Mouse (Mus musculus) layer of hippocampus, postnatal 14 days (tissue): Measurements from ENCODE around the gene Plce1. TPM values are rescaled to one million over a fixed set of nuclear protein-coding genes. Genes with fewer than 3 reads are reported as not detected.
"Not testable (repeated sequence)": the region's sequence is repeated elsewhere in the genome, so short reads cannot be mapped to it uniquely, and the experiment has no call there.

Source experiments
- DNase-seq, 2 experiments: peaks; one replicate each; pipeline ENCODE4 v3.0.0; 2021 to 2022; ENCODE audit warnings: low spot score in 2 of 2, mixed read lengths in 1 of 2
- total RNA-seq, 2 experiments: library from RNA; stranded (reverse); gene quantifications; 2 replicates each; pipeline ENCODE4 v1.2.3; 2021

The Plce1 gene
- total RNA-seq, 2 experiments from 2014 or later, result 13.4 to 14.3 TPM

- DNase-seq, result no peak
Measured at GRCm38 (mm10) chr19:38488103-38488912, 7.4 kb downstream of the Plce1 start.

DNA sequence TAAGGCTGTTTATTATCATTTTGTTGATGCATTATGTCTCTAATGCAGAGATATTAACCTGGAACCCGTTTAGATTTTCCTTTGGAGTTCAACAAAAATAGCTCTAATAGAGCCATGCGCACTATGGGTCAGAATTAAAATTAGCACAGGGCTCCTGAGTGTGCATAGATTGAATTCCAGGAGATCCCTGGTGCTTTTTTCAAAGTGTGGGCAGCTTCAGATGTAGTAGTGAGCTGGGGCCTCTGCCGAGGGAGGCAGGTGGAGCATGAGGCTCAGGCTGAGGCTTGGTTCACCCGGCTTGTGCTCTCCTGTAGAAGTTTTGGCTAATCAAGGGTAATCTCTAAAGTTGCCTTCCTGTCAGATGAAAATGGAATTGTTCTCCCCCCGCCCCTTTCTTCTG lies 17.3 kb downstream of the Plce1 start:
- DNase-seq, result no peak

DNA sequence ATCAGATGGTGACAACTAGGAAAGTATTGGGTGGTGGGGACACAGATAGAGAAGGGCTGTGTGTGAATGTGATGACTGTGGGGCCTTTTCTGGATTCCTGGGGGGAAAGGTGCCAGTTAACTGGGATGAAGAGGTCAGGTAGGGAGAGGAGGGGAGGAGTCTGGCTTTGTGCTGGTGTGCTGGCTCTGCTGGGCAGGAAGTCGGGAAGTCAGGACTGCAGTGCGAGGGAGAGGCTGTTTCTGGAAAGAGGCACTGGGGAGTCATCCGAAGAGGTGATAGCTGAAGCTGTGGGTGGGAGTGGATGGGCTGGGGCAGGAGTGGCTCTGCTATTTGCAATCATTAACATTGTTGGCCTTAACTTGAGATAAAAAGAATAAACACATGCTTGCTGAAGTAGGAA lies 23.7 kb downstream of the Plce1 start:
- no peak for DNase-seq

DNA sequence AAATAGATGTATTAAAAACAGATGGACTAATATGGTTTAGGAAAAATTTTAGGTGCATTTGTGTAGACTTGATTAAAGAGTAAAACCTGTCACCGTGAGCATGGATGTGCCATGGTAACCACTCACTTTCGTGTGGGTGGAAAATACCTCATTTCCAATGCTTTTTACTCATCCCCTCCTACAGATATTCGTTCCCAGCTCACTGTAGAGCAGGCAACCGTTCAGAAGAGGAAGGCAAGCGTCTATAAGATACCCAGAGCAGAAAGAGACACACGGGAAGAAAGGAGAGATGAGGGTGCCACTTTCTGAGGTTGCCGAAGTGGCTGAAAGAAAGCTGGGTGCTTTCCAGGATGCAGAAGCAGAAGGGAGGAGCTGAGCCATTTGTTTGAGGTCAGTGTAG lies 25.2 kb downstream of the Plce1 start:
- peak in 1 of 2 experiments; percentile 45 for DNase-seq

GRCm38 (mm10) chr19:38507251-38507965 lies 26.5 kb downstream of the Plce1 start:
- peak; percentile 45 to 47 for DNase-seq

GRCm38 (mm10) chr19:38507966-38508625 lies 27.2 kb downstream of the Plce1 start:
- DNase-seq, result no peak

- DNase-seq, result no peak
Measured at GRCm38 (mm10) chr19:38514417-38515184, 33.7 kb downstream of the Plce1 start.

DNA sequence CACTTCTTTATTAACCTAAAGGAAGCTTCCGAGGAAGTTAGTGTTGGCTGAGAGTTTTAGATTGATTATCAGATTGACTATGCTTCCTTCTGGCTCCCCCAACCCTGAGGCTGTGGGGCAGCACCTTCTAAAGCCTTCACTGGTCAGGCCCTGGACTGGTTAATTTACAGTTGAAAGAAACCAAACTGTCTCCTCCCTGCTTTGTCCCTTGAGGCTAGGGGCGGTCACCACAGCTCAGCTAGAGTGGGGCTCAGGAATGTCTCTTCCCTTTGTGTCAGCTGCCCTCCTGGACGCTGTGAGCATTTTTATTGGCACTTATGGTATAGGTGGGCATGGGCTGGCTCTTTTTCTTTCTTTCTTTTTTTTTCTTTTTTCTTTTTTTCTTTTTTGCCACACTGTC lies 45.9 kb downstream of the Plce1 start:
- DNase-seq, result no peak

DNA sequence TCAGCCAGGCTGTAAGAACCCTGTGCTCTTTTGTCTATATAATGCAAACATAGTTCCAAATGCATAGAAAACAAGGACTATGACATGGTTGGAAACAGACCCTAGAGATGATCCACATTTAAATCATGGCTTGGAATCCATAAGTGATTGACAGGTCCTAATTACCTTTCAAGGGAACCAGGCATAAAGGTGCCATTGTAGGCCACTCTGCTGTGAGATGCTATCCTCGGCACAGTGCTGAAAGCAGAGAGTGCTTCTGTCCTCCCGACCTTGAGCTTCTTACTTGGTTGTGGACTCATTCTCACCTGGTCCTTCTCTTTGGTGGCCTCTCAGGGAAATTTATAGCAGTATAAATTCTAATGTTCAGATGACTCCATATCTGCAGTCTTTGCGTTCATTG lies 46.6 kb downstream of the Plce1 start:
- DNase-seq, result no peak

- DNase-seq, result no peak
Measured at GRCm38 (mm10) chr19:38533230-38533629, 52.3 kb downstream of the Plce1 start.

DNA sequence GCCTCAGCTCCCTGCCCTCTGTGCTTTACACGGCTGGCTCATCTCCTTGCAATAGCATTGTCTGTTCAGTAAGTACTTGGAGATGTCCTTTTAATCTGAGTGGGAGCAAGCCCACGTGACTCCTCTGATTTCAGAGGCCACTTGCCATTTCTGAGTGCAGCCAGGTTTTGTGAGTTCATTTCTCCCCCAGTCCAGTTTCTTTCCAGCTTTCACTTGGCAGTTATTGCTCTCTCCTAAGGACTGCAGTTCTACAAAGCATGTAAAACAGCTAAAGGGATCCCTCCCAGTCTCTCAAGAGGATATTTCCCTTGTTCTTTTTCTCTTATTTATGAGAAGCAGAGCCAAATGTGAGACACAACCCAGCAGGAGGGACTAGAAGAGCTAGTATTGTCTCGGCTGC lies 58.4 kb downstream of the Plce1 start:
- DNase-seq, result no peak

DNA sequence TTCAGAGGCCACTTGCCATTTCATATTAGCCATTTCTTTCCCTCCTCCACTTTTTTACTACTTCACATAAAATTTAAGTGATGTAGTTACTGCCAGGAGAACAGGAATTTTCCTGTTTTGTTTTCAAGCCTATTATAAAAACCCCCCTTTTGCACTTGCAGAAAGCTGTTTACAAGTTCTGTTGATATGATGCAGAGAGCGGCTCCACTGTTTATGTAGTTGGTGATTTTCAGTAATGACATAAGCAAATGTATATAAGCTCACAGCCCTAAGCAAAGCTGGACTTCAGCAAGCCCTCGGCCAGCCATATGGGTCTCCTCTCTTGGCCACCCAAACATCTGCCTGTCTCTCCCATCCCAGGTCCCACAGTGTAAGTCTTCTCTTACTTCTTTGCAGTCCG lies 59.6 kb downstream of the Plce1 start:
- no peak for DNase-seq

DNA sequence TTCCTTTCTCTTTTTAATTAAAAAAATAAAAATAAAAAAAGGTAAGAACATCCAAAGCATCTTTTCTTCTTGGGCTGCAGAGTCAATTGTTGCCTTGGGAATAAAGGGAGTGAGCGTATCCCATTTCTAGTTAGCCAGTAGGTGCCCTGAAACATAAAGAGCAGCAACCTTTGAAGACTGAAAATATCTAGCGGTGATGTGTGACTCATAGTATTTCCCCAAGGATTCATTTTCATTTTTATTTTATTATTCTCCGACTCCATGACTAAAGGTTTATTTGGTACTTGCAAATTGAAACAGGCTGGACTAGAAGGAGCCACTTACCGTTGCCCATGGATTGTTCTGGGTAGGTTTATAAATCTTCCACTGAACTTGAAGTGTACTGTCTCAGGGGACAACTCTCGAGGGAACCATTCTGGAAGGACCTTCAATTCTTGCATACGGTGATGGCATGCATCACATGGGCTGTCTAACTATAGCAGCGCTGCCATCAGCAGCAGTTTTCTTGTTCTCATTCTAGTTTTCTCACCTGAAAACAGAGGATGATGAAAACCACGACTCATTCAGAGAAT lies 68.7 kb downstream of the Plce1 start:
- DNase-seq, result no peak

DNA sequence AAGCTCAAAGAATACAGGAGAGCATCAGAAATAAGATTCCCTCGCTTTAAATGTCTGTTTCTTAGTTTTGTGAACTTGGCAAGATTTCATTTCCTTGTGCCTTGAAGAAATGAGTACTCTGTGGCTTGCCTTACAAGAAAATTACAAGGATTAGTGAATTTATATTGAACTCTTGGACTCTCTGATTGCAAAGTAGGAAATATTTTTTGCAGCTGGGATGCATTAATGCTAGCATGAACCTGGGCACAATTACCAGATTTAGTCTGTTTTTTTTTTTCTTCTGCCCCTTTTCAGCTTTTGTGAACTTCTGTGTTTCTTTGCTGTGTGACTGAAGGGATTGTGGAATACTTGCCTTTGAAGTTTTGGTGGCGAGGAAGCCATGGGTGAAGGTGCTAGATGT lies 72.6 kb downstream of the Plce1 start:
- no peak for DNase-seq

DNA sequence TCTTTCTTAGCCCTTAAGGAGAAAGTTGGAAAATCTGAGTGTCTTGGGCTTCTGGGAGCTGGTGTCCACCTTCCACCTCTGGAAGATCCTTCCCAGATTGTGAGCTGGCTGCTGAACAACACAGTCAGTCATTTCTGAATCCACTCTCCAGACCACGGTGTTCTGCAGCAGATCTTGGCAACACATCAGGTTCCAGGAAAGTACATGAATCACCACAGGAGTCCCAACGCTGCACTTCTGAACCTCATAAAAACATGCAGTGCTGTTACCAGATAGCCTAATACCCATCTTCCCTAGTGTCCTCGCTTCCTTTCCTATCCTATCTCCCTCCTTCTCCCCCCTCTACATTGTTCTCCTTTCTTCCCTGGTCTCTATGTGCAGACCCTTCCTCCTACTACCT lies 74.5 kb downstream of the Plce1 start:
- DNase-seq, result peak in 1 of 2 experiments; percentile 21

DNA sequence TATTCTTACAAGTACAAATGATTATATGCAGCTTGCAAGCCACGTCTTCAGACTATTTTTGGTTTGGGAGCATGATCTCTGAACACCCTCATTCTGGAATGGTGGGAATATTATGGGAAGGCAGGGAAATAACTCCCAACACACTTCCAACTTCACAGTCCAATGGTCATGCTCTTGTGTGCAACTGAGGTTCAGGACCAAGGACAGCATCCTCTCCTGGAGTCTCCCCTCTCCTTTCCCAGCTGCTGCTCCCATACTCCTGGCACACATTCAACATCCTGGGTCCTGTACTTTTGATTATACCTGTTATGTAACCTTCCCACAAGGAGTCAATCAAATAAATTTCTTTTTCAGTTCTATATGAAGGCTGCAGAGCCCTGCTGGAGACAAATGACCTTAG lies 77.9 kb downstream of the Plce1 start:
- DNase-seq, result no peak

DNA sequence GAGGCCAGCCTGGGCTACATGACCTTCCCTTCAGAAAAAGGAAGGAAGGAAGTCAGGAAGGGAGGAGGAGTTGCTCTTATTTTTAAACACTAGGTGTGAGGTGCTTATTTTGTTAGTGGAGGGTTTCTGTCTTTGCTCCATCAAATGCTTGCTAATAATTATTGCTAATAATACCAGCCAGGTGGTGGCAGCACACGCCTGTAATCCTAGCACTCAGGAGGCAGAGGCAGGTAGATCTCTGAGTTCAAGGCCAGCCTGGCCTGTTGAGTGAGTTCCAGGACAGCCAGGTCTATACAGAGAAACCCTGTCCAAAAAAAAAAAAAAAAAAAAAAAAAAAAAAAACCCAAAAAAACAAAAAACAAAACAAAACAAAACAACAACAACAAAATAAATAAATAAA lies 81.0 kb downstream of the Plce1 start:
- not testable (repeated sequence) for DNase-seq

GRCm38 (mm10) chr19:38566156-38566555 lies 85.2 kb downstream of the Plce1 start:
- no peak for DNase-seq

- DNase-seq, result peak; percentile 16 to 45
Measured at GRCm38 (mm10) chr19:38566752-38567151, 85.8 kb downstream of the Plce1 start.

- no peak for DNase-seq
Measured at GRCm38 (mm10) chr19:38567331-38567730, 86.4 kb downstream of the Plce1 start.

- DNase-seq, result no peak
Measured at GRCm38 (mm10) chr19:38578554-38579146, 97.7 kb downstream of the Plce1 start.
